Mouse (Mus musculus): Measurements from ENCODE around the gene Syn3. TPM values are rescaled to one million over a fixed set of nuclear protein-coding genes. Genes with fewer than 3 reads are reported as not detected.

Syn3 gene
- polyA plus RNA-seq, 1 experiment, result 0.84 TPM

GRCm38 (mm10) chr10:86301593-86302317 is 196.9 kb downstream of the Syn3 start:
- Histone ChIP-seq H3K27me3 (ENCODE audit: control insufficient read depth, insufficient read depth, low read length) (peaks cover 2% of the 10 kb centered on the region; the same call in 1 of the 2 replicates), H3K4me3 (ENCODE audit: control insufficient read depth, insufficient read depth, low read length) (no peak overlapping the region), H3K27ac (ENCODE audit: control insufficient read depth, insufficient read depth, low read length) (no peak overlapping the region), H3K36me3 (ENCODE audit: control insufficient read depth, insufficient read depth, low read length) (no peaks in the 10 kb centered on the region), H3K4me1 (replicated peaks; ENCODE audit: control insufficient read depth, insufficient read depth, low read length) (peaks cover 3% of the 10 kb centered on the region; the same call in 1 of the 2 replicates)
- TF ChIP-seq CTCF (IDR thresholded peaks at IDR 0.05; ENCODE audit: borderline replicate concordance, control insufficient read depth, extremely low read depth, insufficient read depth, low read length, poor library complexity), result no peak
- TF ChIP-seq POLR2A (IDR thresholded peaks at IDR 0.05; ENCODE audit: control insufficient read depth, extremely low read depth, insufficient read depth, low read length, poor library complexity), result no peak
- DNase-seq, result no peak
- WGBS, result 73% methylated on average over 4 of the region's 4 CpGs

GRCm38 (mm10) chr10:86301117-86301490 is 197.6 kb downstream of the Syn3 start:
- TF ChIP-seq POLR2A (IDR thresholded peaks at IDR 0.05; ENCODE audit: control insufficient read depth, extremely low read depth, insufficient read depth, low read length, poor library complexity) (no peak), CTCF (IDR thresholded peaks at IDR 0.05; ENCODE audit: borderline replicate concordance, control insufficient read depth, extremely low read depth, insufficient read depth, low read length, poor library complexity) (no peak)
- Histone ChIP-seq H3K36me3 (ENCODE audit: control insufficient read depth, insufficient read depth, low read length) (no peaks in the 10 kb centered on the region), H3K27ac (ENCODE audit: control insufficient read depth, insufficient read depth, low read length) (no peak overlapping the region), H3K4me1 (replicated peaks; ENCODE audit: control insufficient read depth, insufficient read depth, low read length) (peaks cover 3% of the 10 kb centered on the region; the same call in 1 of the 2 replicates), H3K4me3 (ENCODE audit: control insufficient read depth, insufficient read depth, low read length) (peak overlapping the region; percentile 24), H3K27me3 (ENCODE audit: control insufficient read depth, insufficient read depth, low read length) (peaks cover 2% of the 10 kb centered on the region; the same call in 1 of the 2 replicates)
- 20% methylated on average over 10 of the region's 10 CpGs for WGBS
- no peak for DNase-seq

GRCm38 (mm10) chr10:86300293-86301116 is 198.2 kb downstream of the Syn3 start, which contains the start of gene Timp3:
Gene Timp3, plus strand, starts transcription at chr10:86300372.
- Histone ChIP-seq H3K27ac (ENCODE audit: control insufficient read depth, insufficient read depth, low read length) (no peak within 1 kb of the TSS), H3K36me3 (ENCODE audit: control insufficient read depth, insufficient read depth, low read length) (no peaks in the 10 kb centered on the region), H3K27me3 (ENCODE audit: control insufficient read depth, insufficient read depth, low read length) (peaks cover 2% of the 10 kb centered on the region; the same call in 1 of the 2 replicates), H3K4me3 (ENCODE audit: control insufficient read depth, insufficient read depth, low read length) (peak within 1 kb of the TSS; percentile 24), H3K4me1 (replicated peaks; ENCODE audit: control insufficient read depth, insufficient read depth, low read length) (peaks cover 3% of the 10 kb centered on the region; the same call in 1 of the 2 replicates)
- peak; percentile 2 for DNase-seq
- no peak for TF ChIP-seq CTCF (IDR thresholded peaks at IDR 0.05; ENCODE audit: borderline replicate concordance, control insufficient read depth, extremely low read depth, insufficient read depth, low read length, poor library complexity)
- TF ChIP-seq POLR2A (IDR thresholded peaks at IDR 0.05; ENCODE audit: control insufficient read depth, extremely low read depth, insufficient read depth, low read length, poor library complexity), result no peak
- WGBS, result 2% methylated on average over 63 of the region's 65 CpGs

GRCm38 (mm10) chr10:86299795-86300194 is 198.9 kb downstream of the Syn3 start:
- no peak overlapping the region for H3K27ac ChIP-seq (ENCODE audit: control insufficient read depth, insufficient read depth, low read length)
- H3K36me3 ChIP-seq (ENCODE audit: control insufficient read depth, insufficient read depth, low read length), result no peaks in the 10 kb centered on the region
- H3K27me3 ChIP-seq (ENCODE audit: control insufficient read depth, insufficient read depth, low read length), result peaks cover 2% of the 10 kb centered on the region; the same call in 1 of the 2 replicates
- DNase-seq, result no peak
- H3K4me3 ChIP-seq (ENCODE audit: control insufficient read depth, insufficient read depth, low read length), result no peak overlapping the region
- peaks cover 3% of the 10 kb centered on the region; the same call in 1 of the 2 replicates for H3K4me1 ChIP-seq (replicated peaks; ENCODE audit: control insufficient read depth, insufficient read depth, low read length)
- no peak for TF ChIP-seq CTCF (IDR thresholded peaks at IDR 0.05; ENCODE audit: borderline replicate concordance, control insufficient read depth, extremely low read depth, insufficient read depth, low read length, poor library complexity)
- no peak for TF ChIP-seq POLR2A (IDR thresholded peaks at IDR 0.05; ENCODE audit: control insufficient read depth, extremely low read depth, insufficient read depth, low read length, poor library complexity)
- 73% methylated on average over 6 of the region's 6 CpGs for WGBS

- TF ChIP-seq CTCF (IDR thresholded peaks at IDR 0.05; ENCODE audit: borderline replicate concordance, control insufficient read depth, extremely low read depth, insufficient read depth, low read length, poor library complexity) (no peak), POLR2A (IDR thresholded peaks at IDR 0.05; ENCODE audit: control insufficient read depth, extremely low read depth, insufficient read depth, low read length, poor library complexity) (no peak)
- Histone ChIP-seq H3K4me1 (replicated peaks; ENCODE audit: control insufficient read depth, insufficient read depth, low read length) (peaks cover 3% of the 10 kb centered on the region; the same call in 1 of the 2 replicates), H3K27me3 (ENCODE audit: control insufficient read depth, insufficient read depth, low read length) (peaks cover 2% of the 10 kb centered on the region; the same call in 1 of the 2 replicates), H3K27ac (ENCODE audit: control insufficient read depth, insufficient read depth, low read length) (no peak overlapping the region), H3K36me3 (ENCODE audit: control insufficient read depth, insufficient read depth, low read length) (no peaks in the 10 kb centered on the region), H3K4me3 (ENCODE audit: control insufficient read depth, insufficient read depth, low read length) (no peak overlapping the region)
- 90% methylated on average over 6 of the region's 6 CpGs for WGBS
- no peak for DNase-seq
These were observed 200.4 kb downstream of the Syn3 start for GRCm38 (mm10) chr10:86298326-86298725.

GRCm38 (mm10) chr10:86297307-86297706 is 201.4 kb downstream of the Syn3 start:
- H3K36me3 ChIP-seq (ENCODE audit: control insufficient read depth, insufficient read depth, low read length), result no peaks in the 10 kb centered on the region
- TF ChIP-seq CTCF (IDR thresholded peaks at IDR 0.05; ENCODE audit: borderline replicate concordance, control insufficient read depth, extremely low read depth, insufficient read depth, low read length, poor library complexity) (no peak), POLR2A (IDR thresholded peaks at IDR 0.05; ENCODE audit: control insufficient read depth, extremely low read depth, insufficient read depth, low read length, poor library complexity) (no peak)
- WGBS, result 91% methylated on average over 2 of the region's 2 CpGs
- H3K27ac ChIP-seq (ENCODE audit: control insufficient read depth, insufficient read depth, low read length), result no peak overlapping the region
- DNase-seq, result no peak
- H3K27me3 ChIP-seq (ENCODE audit: control insufficient read depth, insufficient read depth, low read length), result peaks cover 2% of the 10 kb centered on the region; the same call in 1 of the 2 replicates
- H3K4me3 ChIP-seq (ENCODE audit: control insufficient read depth, insufficient read depth, low read length), result no peak overlapping the region
- H3K4me1 ChIP-seq (replicated peaks; ENCODE audit: control insufficient read depth, insufficient read depth, low read length), result peaks cover 3% of the 10 kb centered on the region; the same call in 1 of the 2 replicates

Measured in thymus, adult 2 months (tissue).